ENCODE assay signal across 15 mouse cellular contexts in the genomic region with DNA sequence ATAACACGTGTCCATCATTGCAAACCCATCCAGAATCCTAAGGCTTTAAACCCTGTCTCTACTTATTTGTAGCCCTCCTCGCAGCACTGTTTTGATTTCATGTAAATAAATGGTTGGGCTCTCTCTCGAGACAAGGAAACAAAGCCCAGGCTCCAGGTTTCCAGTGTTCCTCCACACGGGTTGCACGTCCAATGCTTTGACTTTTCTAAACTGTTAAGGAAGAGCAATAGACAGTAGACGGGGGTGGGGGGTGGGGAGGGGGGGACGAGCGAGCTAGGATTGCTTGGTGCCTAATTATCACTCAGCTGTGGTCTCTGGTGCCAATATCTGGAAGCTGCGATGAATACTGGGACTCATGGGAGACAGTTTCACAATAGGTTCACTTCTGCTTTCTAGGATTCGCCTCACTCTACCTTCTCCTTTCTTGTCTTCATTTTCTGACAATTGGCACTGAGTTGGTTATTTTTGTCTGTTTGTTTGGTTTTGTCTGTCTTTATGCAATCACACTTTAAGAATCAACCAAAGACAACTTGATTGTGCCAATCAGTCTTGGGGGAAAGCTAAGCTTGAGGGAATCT.
DNase-seq lines count a peak whose midpoint lies in the region; ATAC-seq and TF ChIP-seq lines count a peak whose summit lies in the region.
"Had no signal": no experiment of that assay in that cellular context is flagged by ENCODE, and none has a peak within 500 bp of the region (broad histone marks: within the 10 kb centered on the region; RNA-seq: fewer than 3 reads in every experiment).

No protein-coding gene starts in this region.

- peak; percentile 46 for DNase-seq in lung, postnatal 0 days (ENCODE audit: low spot score)
- DNase-seq in lung, postnatal 4 days: no peak
- DNase-seq in limb, embryonic 10.5 days (ENCODE audit: low spot score): no peak
- DNase-seq in midbrain, embryonic 10.5 days (ENCODE audit: low spot score): no peak
- DNase-seq: adrenal gland, postnatal 14 days; gastrocnemius, postnatal 14 days; kidney, adult 18-20 months; thymus, adult 18-20 months had no signal

- H3K9me3 ChIP-seq in heart, embryonic 16.5 days (replicated peaks; ENCODE audit: control insufficient read depth, low read length): no peaks in the 10 kb centered on the region
- no peaks in the 10 kb centered on the region for H3K9me3 ChIP-seq in heart, embryonic 11.5 days (replicated peaks; ENCODE audit: control insufficient read depth, low read length)
- no peaks in the 10 kb centered on the region for H3K9me3 ChIP-seq in lung, postnatal 0 days (ENCODE audit: low read length)
- H3K9me3 ChIP-seq in limb, embryonic 10.5 days (replicated peaks): no peaks in the 10 kb centered on the region
- H3K9me3 ChIP-seq in stomach, embryonic 16.5 days (replicated peaks; ENCODE audit: control insufficient read depth, low read length): no peaks in the 10 kb centered on the region
- H3K9me3 ChIP-seq in midbrain, embryonic 10.5 days (replicated peaks): no peaks in the 10 kb centered on the region

- ATAC-seq in heart, embryonic 16.5 days (replicated peaks; ENCODE audit: extremely low read depth, insufficient read depth, low FRiP score): no peak
- no peak for ATAC-seq in heart, embryonic 11.5 days (replicated peaks; ENCODE audit: insufficient number of reproducible peaks, low FRiP score, low TSS enrichment)
- no peak; the same call in 1 of the 2 replicates for ATAC-seq in lung, postnatal 0 days
- no peak for ATAC-seq in stomach, embryonic 16.5 days (ENCODE audit: insufficient read depth, low FRiP score)
- no peak for ATAC-seq in frontal cortex, adult (ENCODE audit: low TSS enrichment)
- ATAC-seq: forebrain, embryonic 16.5 days had no signal

- no peak overlapping the region for H3K4me3 ChIP-seq in heart, embryonic 16.5 days (ENCODE audit: low read length)
- no peak overlapping the region for H3K4me3 ChIP-seq in heart, embryonic 11.5 days (ENCODE audit: low read depth, low read length)
- H3K4me3 ChIP-seq in lung, postnatal 0 days (ENCODE audit: low read depth, low read length): no peak overlapping the region
- no peak overlapping the region for H3K4me3 ChIP-seq in limb, embryonic 10.5 days
- no peak overlapping the region for H3K4me3 ChIP-seq in stomach, embryonic 16.5 days (replicated peaks; ENCODE audit: low read length)
- no peak overlapping the region for H3K4me3 ChIP-seq in midbrain, embryonic 10.5 days
- H3K4me3 ChIP-seq: layer of hippocampus, adult 2 months; myocyte had no signal

- peaks cover 5% of the 10 kb centered on the region for H3K4me1 ChIP-seq in heart, embryonic 16.5 days (ENCODE audit: control insufficient read depth, insufficient read depth, low read length)
- H3K4me1 ChIP-seq in heart, embryonic 11.5 days (ENCODE audit: control insufficient read depth, insufficient read depth, low read length): no peaks in the 10 kb centered on the region
- H3K4me1 ChIP-seq in lung, postnatal 0 days (ENCODE audit: insufficient read depth, low read depth, low read length): no peaks in the 10 kb centered on the region
- H3K4me1 ChIP-seq in limb, embryonic 10.5 days: peaks cover 33% of the 10 kb centered on the region
- H3K4me1 ChIP-seq in stomach, embryonic 16.5 days (ENCODE audit: control insufficient read depth, insufficient read depth, low read length): no peaks in the 10 kb centered on the region
- H3K4me1 ChIP-seq in midbrain, embryonic 10.5 days: no peaks in the 10 kb centered on the region

- no peak for TF ChIP-seq CTCF in lung, postnatal 0 days (IDR thresholded peaks at IDR 0.05)

- peak overlapping the region; percentile 49; the same call in 1 of the 2 replicates for H3K4me2 ChIP-seq in heart, embryonic 16.5 days (ENCODE audit: low read depth, low read length)
- no peak overlapping the region for H3K4me2 ChIP-seq in heart, embryonic 11.5 days
- peak overlapping the region; percentile 19; the same call in 1 of the 2 replicates for H3K4me2 ChIP-seq in lung, postnatal 0 days (replicated peaks; ENCODE audit: low read depth, low read length)
- no peak overlapping the region for H3K4me2 ChIP-seq in stomach, embryonic 16.5 days (ENCODE audit: low read depth, low read length)

- no peak overlapping the region for H3K9ac ChIP-seq in heart, embryonic 16.5 days (ENCODE audit: low read length)
- H3K9ac ChIP-seq in heart, embryonic 11.5 days (ENCODE audit: low read depth, low read length): no peak overlapping the region
- no peak overlapping the region for H3K9ac ChIP-seq in lung, postnatal 0 days (replicated peaks; ENCODE audit: low read depth)
- no peak overlapping the region for H3K9ac ChIP-seq in stomach, embryonic 16.5 days (ENCODE audit: low read length)

- no peak overlapping the region for H3K27ac ChIP-seq in heart, embryonic 16.5 days (ENCODE audit: low read length)
- H3K27ac ChIP-seq in heart, embryonic 11.5 days (ENCODE audit: low read depth, low read length): no peak overlapping the region
- H3K27ac ChIP-seq in lung, postnatal 0 days (ENCODE audit: low read length): peak overlapping the region; percentile 45; the same call in 1 of the 2 replicates
- peak overlapping the region; percentile 66; the same call in 1 of the 2 replicates for H3K27ac ChIP-seq in limb, embryonic 10.5 days
- H3K27ac ChIP-seq in stomach, embryonic 16.5 days (ENCODE audit: low read length): 0 out of 2 replicates have a peak overlapping the region, but pooled peaks have one; percentile 38
- no peak overlapping the region for H3K27ac ChIP-seq in midbrain, embryonic 10.5 days (replicated peaks)
- H3K27ac ChIP-seq: layer of hippocampus, adult 2 months had no signal

- 44% methylated on average over 10 of the region's 10 CpGs for WGBS in heart, embryonic 16.5 days
- 39% methylated on average over 10 of the region's 10 CpGs for WGBS in heart, embryonic 11.5 days (ENCODE audit: insufficient replicate concordance)
- 40% methylated on average over 10 of the region's 10 CpGs for WGBS in lung, postnatal 0 days
- WGBS in limb, embryonic 10.5 days: 66% methylated on average over 10 of the region's 10 CpGs
- 36% methylated on average over 10 of the region's 10 CpGs for WGBS in stomach, embryonic 16.5 days
- WGBS in midbrain, embryonic 10.5 days: 80% methylated on average over 10 of the region's 10 CpGs

- no peaks in the 10 kb centered on the region for H3K36me3 ChIP-seq in heart, embryonic 16.5 days (ENCODE audit: control insufficient read depth, insufficient read depth)
- no peaks in the 10 kb centered on the region for H3K36me3 ChIP-seq in heart, embryonic 11.5 days (ENCODE audit: control insufficient read depth, insufficient read depth, low read length)
- H3K36me3 ChIP-seq in lung, postnatal 0 days (ENCODE audit: insufficient read depth, low read length): no peaks in the 10 kb centered on the region
- H3K36me3 ChIP-seq in limb, embryonic 10.5 days: no peaks in the 10 kb centered on the region
- H3K36me3 ChIP-seq in stomach, embryonic 16.5 days (ENCODE audit: control insufficient read depth, insufficient read depth, low read length): no peaks in the 10 kb centered on the region
- no peaks in the 10 kb centered on the region for H3K36me3 ChIP-seq in midbrain, embryonic 10.5 days

- TF ChIP-seq EP300 in lung, postnatal 0 days (IDR thresholded peaks at IDR 0.05): no peak

- H3K27me3 ChIP-seq in heart, embryonic 16.5 days (ENCODE audit: control insufficient read depth, insufficient read depth, low read length): no peaks in the 10 kb centered on the region
- no peaks in the 10 kb centered on the region for H3K27me3 ChIP-seq in heart, embryonic 11.5 days (ENCODE audit: control insufficient read depth, insufficient read depth, low read length)
- no peaks in the 10 kb centered on the region for H3K27me3 ChIP-seq in lung, postnatal 0 days (replicated peaks; ENCODE audit: insufficient read depth, low read length)
- no peaks in the 10 kb centered on the region for H3K27me3 ChIP-seq in limb, embryonic 10.5 days (ENCODE audit: low read depth, poor library complexity, severe bottlenecking)
- no peaks in the 10 kb centered on the region for H3K27me3 ChIP-seq in stomach, embryonic 16.5 days (ENCODE audit: control insufficient read depth, insufficient read depth, low read length)
- H3K27me3 ChIP-seq in midbrain, embryonic 10.5 days (ENCODE audit: low read depth, poor library complexity, severe bottlenecking): 0 out of 2 replicates have a peak, but pooled peaks cover under 1% of the 10 kb centered on the region

Comparison
In these comparisons a context has a peak if more than half of its experiments do, and no peak if none do; other contexts are left out.
1. H3K4me2 ChIP-seq: peak in heart, embryonic 16.5 days (single experiment) and lung, postnatal 0 days (single experiment); none in heart, embryonic 11.5 days (single experiment) and stomach, embryonic 16.5 days (single experiment).
2. H3K27ac ChIP-seq: peak in lung, postnatal 0 days (single experiment), limb, embryonic 10.5 days (single experiment) and stomach, embryonic 16.5 days (single experiment); none in heart, embryonic 16.5 days (single experiment), heart, embryonic 11.5 days (single experiment) and midbrain, embryonic 10.5 days (single experiment).